Mouse (Mus musculus): ENCODE results near the gene Nrbp1. TPM values are rescaled to one million over a fixed set of nuclear protein-coding genes. Genes with fewer than 3 reads are reported as not detected.

Gene Nrbp1
- total RNA-seq (2017) = 84.4 and 94.5 TPM in 2 replicates

- peak; percentile 99 for ATAC-seq (replicated peaks; ENCODE audit: low read depth, poor library complexity, severe bottlenecking)
Measured at GRCm38 (mm10) chr5:31240637-31241521, at the start of gene Nrbp1, which contains the start of gene Gm9970. Gene Nrbp1, plus strand, starts transcription at chr5:31240864. Gene Gm9970, minus strand, starts transcription at chr5:31241232.

- peak; percentile 31; the same call in 1 of the 2 replicates for ATAC-seq (replicated peaks; ENCODE audit: low read depth, poor library complexity, severe bottlenecking)
Measured at GRCm38 (mm10) chr5:31192045-31192938, 48.4 kb upstream of the Nrbp1 start.

- peak; percentile 93 for ATAC-seq (replicated peaks; ENCODE audit: low read depth, poor library complexity, severe bottlenecking)
Measured at GRCm38 (mm10) chr5:31192939-31193630, 47.6 kb upstream of the Nrbp1 start, which contains the start of the genes Snx17 and Eif2b4. Gene Snx17, plus strand, starts transcription at chr5:31193227. Gene Eif2b4, minus strand, starts transcription at chr5:31193430.

- no peak for ATAC-seq (replicated peaks; ENCODE audit: low read depth, poor library complexity, severe bottlenecking)
Measured at GRCm38 (mm10) chr5:31193631-31194281, 46.9 kb upstream of the Nrbp1 start.

GRCm38 (mm10) chr5:31194486-31195485 lies 45.9 kb upstream of the Nrbp1 start:
- no peak for ATAC-seq (replicated peaks; ENCODE audit: low read depth, poor library complexity, severe bottlenecking)

- no peak for ATAC-seq (replicated peaks; ENCODE audit: low read depth, poor library complexity, severe bottlenecking)
Measured at GRCm38 (mm10) chr5:31195671-31196070, 45.0 kb upstream of the Nrbp1 start.

- no peak for ATAC-seq (replicated peaks; ENCODE audit: low read depth, poor library complexity, severe bottlenecking)
Measured at GRCm38 (mm10) chr5:31196207-31196606, 44.5 kb upstream of the Nrbp1 start.

GRCm38 (mm10) chr5:31197072-31197471 lies 43.6 kb upstream of the Nrbp1 start:
- no peak for ATAC-seq (replicated peaks; ENCODE audit: low read depth, poor library complexity, severe bottlenecking)

GRCm38 (mm10) chr5:31198170-31198569 lies 42.5 kb upstream of the Nrbp1 start:
- ATAC-seq (replicated peaks; ENCODE audit: low read depth, poor library complexity, severe bottlenecking) = no peak

- ATAC-seq (replicated peaks; ENCODE audit: low read depth, poor library complexity, severe bottlenecking) = no peak
Measured at GRCm38 (mm10) chr5:31198616-31199320, 41.9 kb upstream of the Nrbp1 start.

GRCm38 (mm10) chr5:31199321-31199892 lies 41.3 kb upstream of the Nrbp1 start:
- ATAC-seq (replicated peaks; ENCODE audit: low read depth, poor library complexity, severe bottlenecking) = no peak

GRCm38 (mm10) chr5:31199893-31200292 lies 40.8 kb upstream of the Nrbp1 start:
- ATAC-seq (replicated peaks; ENCODE audit: low read depth, poor library complexity, severe bottlenecking) = no peak

GRCm38 (mm10) chr5:31200327-31200768 lies 40.3 kb upstream of the Nrbp1 start:
- ATAC-seq (replicated peaks; ENCODE audit: low read depth, poor library complexity, severe bottlenecking) = no peak

- no peak for ATAC-seq (replicated peaks; ENCODE audit: low read depth, poor library complexity, severe bottlenecking)
Measured at GRCm38 (mm10) chr5:31201042-31201741, 39.5 kb upstream of the Nrbp1 start.

- peak; percentile 98 for ATAC-seq (replicated peaks; ENCODE audit: low read depth, poor library complexity, severe bottlenecking)
Measured at GRCm38 (mm10) chr5:31201742-31202590, 38.7 kb upstream of the Nrbp1 start, which contains the start of gene Zfp513. Gene Zfp513, minus strand, starts transcription at chr5:31202303.

- ATAC-seq (replicated peaks; ENCODE audit: low read depth, poor library complexity, severe bottlenecking) = no peak
Measured at GRCm38 (mm10) chr5:31202933-31203332, 37.7 kb upstream of the Nrbp1 start.
